Mouse (Mus musculus) cerebellum, adult 9-11 months (tissue): Measurements from ENCODE around the gene Xpc.
"Not testable (repeated sequence)": the region's sequence is repeated elsewhere in the genome, so short reads cannot be mapped to it uniquely, and the experiment has no call there.

Source experiments
- DNase-seq: peaks from one replicate; pipeline ENCODE4 v3.0.0; 2022

The Xpc gene

GRCm38 (mm10) chr6:91471427-91471826 is 44.3 kb downstream of the Xpc start:
- DNase-seq, result not testable (repeated sequence)

DNA sequence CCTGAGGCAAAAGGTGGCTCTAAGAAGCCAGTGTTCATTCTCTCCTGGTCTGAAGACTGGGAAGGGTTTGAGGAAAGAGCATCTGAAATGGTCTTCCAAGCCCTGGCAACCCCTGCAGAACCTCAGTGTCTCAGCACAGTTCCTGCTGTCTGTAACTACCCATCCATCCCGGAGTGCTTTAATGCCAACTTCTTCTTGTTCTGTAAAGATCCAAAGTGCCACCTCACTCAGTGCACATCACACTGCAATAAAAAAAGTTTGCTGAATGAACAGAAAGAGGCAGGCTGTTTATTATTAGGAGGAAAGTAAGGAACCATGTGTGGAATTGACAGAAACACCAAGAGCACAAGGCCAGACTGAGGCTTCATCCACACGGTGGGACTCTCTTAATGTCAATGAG is 45.0 kb downstream of the Xpc start:
- no peak for DNase-seq

DNA sequence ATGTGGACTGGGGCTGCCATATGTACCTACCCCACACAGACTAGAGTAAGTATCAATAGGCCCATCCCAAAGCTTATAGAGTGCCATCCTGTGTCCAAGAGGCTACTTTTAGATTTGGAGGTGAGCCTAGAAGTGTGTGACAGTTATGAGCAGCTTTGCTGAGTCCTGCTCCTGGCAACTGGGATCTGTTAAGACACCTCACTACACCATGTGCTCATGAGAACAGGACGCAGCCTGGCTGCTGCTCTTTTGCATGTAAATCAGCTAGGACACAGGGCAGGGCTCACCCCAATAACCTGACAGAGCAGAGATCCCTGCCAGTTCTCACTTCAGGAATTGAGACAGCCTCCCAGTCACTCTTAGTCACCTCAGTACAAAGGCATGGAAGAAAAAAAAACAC is 48.6 kb downstream of the Xpc start:
- DNase-seq, result no peak

DNA sequence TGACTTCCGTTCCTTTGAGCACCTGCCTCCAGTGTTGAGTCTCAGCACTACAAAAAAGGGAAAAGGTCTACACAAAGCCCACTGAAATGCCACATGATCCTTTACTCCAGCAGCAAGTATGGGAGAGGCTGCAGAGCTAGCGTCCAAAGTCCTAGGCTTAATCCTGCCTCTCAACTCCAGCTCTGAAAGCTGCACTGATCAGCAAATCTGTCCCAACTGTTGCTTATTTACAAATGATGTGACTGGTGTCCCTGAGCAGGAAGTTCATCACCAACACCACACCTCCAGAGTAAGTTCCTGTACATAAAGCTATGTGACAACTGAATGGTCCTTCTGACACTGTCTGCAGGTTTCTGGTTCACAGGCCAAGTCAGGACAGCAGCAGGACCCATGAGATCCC is 49.9 kb downstream of the Xpc start:
- no peak for DNase-seq

DNA sequence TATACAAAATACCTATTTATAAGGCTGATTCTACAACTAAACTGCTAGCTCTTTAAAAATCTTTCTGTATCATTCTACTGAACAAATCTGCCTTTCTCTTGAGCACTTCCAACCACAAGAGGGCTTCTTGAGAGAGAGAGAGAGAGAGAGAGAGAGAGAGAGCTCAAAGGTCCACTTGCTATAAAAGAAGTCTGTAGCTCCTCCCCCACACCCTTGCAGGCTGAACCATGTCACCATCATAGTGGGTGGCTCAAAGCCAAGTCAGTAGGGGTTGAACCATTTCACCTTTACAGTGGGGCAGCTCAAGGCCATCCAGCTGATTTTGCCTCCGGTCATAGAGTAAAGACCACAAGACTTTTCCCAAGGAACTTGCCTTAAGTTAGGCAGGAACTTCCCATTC is 56.2 kb downstream of the Xpc start:
- DNase-seq, result no peak

DNA sequence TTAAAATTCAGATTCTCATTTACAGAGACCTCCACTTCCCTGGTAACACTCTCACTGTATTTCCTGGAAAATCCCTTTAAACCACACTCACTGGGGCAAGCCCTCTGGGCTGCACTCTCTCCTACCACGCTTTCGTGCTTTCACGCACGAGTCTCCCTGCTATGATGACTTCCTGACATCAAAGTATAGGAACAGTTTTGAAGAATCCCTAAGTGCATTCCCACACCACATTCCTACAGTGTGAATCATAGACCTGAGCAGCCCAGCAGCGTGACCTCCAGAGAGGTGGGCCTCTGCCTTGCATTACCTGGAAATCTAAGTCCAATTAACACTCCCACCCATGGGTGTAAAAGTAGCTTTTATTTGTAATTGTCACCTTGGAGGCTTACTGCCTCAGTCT is 61.1 kb downstream of the Xpc start:
- no peak for DNase-seq

- DNase-seq, result no peak
Observed at GRCm38 (mm10) chr6:91452056-91452455, 63.6 kb downstream of the Xpc start.

GRCm38 (mm10) chr6:91449472-91450225 is 66.0 kb downstream of the Xpc start:
- DNase-seq, result no peak

DNA sequence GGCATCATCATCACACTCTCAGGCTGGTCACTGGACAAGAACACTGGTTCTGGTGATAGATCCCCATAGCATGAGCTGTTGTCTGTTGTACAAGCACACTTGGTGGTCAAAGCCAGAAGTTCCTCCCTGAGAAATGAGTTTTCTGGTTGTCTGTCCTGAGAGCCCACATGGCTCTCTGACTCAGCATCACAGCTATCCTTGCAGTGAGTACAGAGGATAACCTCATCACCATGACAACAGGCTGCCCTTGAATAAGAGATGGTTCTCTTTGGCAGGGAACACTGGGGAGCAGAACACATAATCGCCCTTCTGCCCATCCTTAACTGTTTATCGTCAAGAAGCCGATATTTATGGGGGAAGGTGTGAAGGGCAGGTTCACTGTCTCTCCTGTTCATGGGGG is 70.4 kb downstream of the Xpc start:
- no peak for DNase-seq

GRCm38 (mm10) chr6:91441145-91441662 is 74.5 kb downstream of the Xpc start:
- peak; percentile 16 for DNase-seq

DNA sequence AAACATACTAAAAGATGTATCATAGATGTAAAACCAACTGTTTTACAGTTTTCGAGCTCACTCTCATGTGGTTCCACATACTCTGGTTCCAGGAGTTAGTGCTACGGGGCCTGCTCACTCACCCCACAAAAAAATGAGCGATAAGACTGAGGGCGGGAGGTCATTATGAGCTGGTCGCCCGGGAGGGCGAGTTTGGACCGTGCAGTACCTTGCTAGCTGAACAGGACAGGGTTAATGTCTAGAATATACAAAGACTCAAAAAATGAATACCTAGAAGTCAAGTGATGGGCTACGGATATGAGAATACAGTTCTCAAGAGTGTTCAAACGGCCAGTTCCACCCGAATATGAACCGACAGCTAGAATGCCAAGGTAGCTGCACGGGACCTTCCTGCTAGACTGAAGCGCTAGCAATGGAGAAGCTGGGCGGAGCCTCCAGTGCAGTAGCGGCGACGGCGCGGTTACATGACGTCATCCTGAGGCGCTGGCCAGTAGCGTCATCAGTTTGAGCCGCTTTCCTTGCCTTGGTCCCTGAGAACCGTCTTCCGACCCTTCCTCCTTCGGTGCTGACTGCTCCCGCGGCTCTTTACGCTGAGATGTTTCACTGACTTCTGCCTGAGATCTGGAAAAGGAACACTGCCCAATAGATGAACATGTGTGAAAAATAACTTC is 75.1 kb downstream of the Xpc start:
- peak; percentile 96 for DNase-seq
